ENCODE assay signal across 9 mouse cellular contexts in the genomic region with DNA sequence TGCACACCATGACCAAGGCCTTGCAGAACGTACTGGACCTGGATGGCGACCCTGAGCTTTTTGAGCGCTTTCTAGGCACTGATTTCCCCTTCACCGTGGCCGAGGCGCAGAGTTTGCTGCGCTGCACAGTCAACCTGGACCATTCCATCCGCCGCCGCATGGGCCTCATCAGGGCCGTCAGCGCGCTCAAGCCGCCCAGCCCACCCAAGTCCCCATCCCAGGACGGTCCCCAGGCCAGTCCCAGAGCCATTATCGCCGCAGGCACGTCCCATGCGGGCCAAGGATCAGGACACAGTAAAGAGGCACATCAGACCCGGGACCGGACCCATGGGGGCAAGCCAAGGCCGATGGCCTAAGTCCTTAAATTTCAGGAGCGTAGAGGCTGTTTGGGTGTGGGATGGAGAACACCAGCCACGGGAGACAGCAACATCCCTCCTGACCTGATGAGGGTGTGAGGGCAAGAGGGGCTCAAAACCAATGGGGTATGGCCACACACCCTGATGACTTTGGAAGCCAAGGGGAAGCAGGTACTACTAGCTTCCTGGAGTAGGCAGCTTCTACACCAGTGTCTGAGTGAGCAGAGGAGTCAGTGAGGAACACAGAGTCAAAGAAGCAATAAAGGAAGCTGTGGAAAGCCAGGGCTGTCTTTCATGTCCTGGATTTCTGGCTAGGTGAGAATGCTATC. TPM values are rescaled to one million over a fixed set of nuclear protein-coding genes. Genes with fewer than 3 reads are reported as not detected.
DNase-seq lines count a peak whose midpoint lies in the region; ATAC-seq and TF ChIP-seq lines count a peak whose summit lies in the region.
"Had no signal": no experiment of that assay in that cellular context is flagged by ENCODE, and none has a peak within 500 bp of the region (broad histone marks: within the 10 kb centered on the region; RNA-seq: fewer than 3 reads in every experiment).

No protein-coding gene starts in this region.

- no peak for TF ChIP-seq CTCF in cortical plate, adult 2 months (IDR thresholded peaks at IDR 0.05; ENCODE audit: extremely low read depth, insufficient read depth, low read length)

- ATAC-seq in heart, embryonic 15.5 days (replicated peaks; ENCODE audit: insufficient number of reproducible peaks, insufficient read depth, low FRiP score, low read depth): no peak
- ATAC-seq in hindbrain, embryonic 14.5 days (ENCODE audit: low FRiP score): peak; percentile 39
- ATAC-seq in midbrain, embryonic 12.5 days (ENCODE audit: low FRiP score, low read depth): peak; percentile 39; the same call in 1 of the 2 replicates

- peak overlapping the region; percentile 46; the same call in 1 of the 2 replicates for H3K9ac ChIP-seq in heart, embryonic 15.5 days
- H3K9ac ChIP-seq in hindbrain, embryonic 14.5 days: peak overlapping the region; percentile 50
- H3K9ac ChIP-seq in midbrain, embryonic 12.5 days (replicated peaks): peak overlapping the region; percentile 44; the same call in 1 of the 2 replicates

- H3K27me3 ChIP-seq in heart, embryonic 15.5 days: peaks cover 62% of the 10 kb centered on the region
- H3K27me3 ChIP-seq in hindbrain, embryonic 14.5 days (ENCODE audit: control insufficient read depth, insufficient read depth, low read length): peaks cover 56% of the 10 kb centered on the region
- peaks cover 68% of the 10 kb centered on the region for H3K27me3 ChIP-seq in midbrain, embryonic 12.5 days

- H3K4me1 ChIP-seq in heart, embryonic 15.5 days (replicated peaks): peaks cover 29% of the 10 kb centered on the region
- H3K4me1 ChIP-seq in cortical plate, adult 2 months (ENCODE audit: control insufficient read depth, insufficient read depth, low read length): no peaks in the 10 kb centered on the region
- H3K4me1 ChIP-seq in hindbrain, embryonic 14.5 days (replicated peaks; ENCODE audit: control insufficient read depth, insufficient read depth, low read length): peaks cover 24% of the 10 kb centered on the region
- H3K4me1 ChIP-seq in midbrain, embryonic 12.5 days: peaks cover 27% of the 10 kb centered on the region

- H3K4me2 ChIP-seq in heart, embryonic 15.5 days: peak overlapping the region; percentile 84
- peak overlapping the region; percentile 80 for H3K4me2 ChIP-seq in hindbrain, embryonic 14.5 days (replicated peaks)
- peak overlapping the region; percentile 68 for H3K4me2 ChIP-seq in midbrain, embryonic 12.5 days (replicated peaks)

- H3K4me3 ChIP-seq in heart, embryonic 15.5 days: peak overlapping the region; percentile 51
- H3K4me3 ChIP-seq in cortical plate, adult 2 months (ENCODE audit: insufficient read depth, low read length): peak overlapping the region; percentile 22; the same call in 1 of the 2 replicates
- H3K4me3 ChIP-seq in hindbrain, embryonic 14.5 days (replicated peaks; ENCODE audit: low read length): peak overlapping the region; percentile 39
- peak overlapping the region; percentile 42 for H3K4me3 ChIP-seq in midbrain, embryonic 12.5 days

- no peak overlapping the region for H3K27ac ChIP-seq in heart, embryonic 15.5 days
- no peak overlapping the region for H3K27ac ChIP-seq in cortical plate, adult 2 months (ENCODE audit: insufficient read depth, low read length)
- no peak overlapping the region for H3K27ac ChIP-seq in hindbrain, embryonic 14.5 days
- H3K27ac ChIP-seq in midbrain, embryonic 12.5 days (replicated peaks): no peak overlapping the region
- H3K27ac ChIP-seq: macrophage had no signal

- intact Hi-C loops in heart, postnatal 36 days (cut with DNase I): no loop called here

- TF ChIP-seq POLR2A in cortical plate, adult 2 months (IDR thresholded peaks at IDR 0.05; ENCODE audit: extremely low read depth, insufficient read depth, low read length): no peak

- no peak for DNase-seq in heart, postnatal 36 days
- no peak for DNase-seq in hindbrain, embryonic 14.5 days (ENCODE audit: low spot score)
- no peak for DNase-seq in layer of hippocampus, postnatal 36 days
- no peak for DNase-seq in left cerebral cortex, adult 8-10 months (ENCODE audit: low spot score in 2 of 2)
- DNase-seq in yolk sac, embryonic 10.5 days (ENCODE audit: low spot score): no peak

- H3K9me3 ChIP-seq in heart, embryonic 15.5 days (replicated peaks): no peaks in the 10 kb centered on the region
- no peaks in the 10 kb centered on the region for H3K9me3 ChIP-seq in hindbrain, embryonic 14.5 days (ENCODE audit: control insufficient read depth, low read length)
- H3K9me3 ChIP-seq in midbrain, embryonic 12.5 days: no peaks in the 10 kb centered on the region

- no peaks in the 10 kb centered on the region; the same call in 1 of the 2 replicates for H3K36me3 ChIP-seq in heart, embryonic 15.5 days
- H3K36me3 ChIP-seq in hindbrain, embryonic 14.5 days (replicated peaks; ENCODE audit: control insufficient read depth, insufficient read depth): 0 out of 2 replicates have a peak, but pooled peaks cover 3% of the 10 kb centered on the region
- peaks cover 10% of the 10 kb centered on the region; the same call in 1 of the 2 replicates for H3K36me3 ChIP-seq in midbrain, embryonic 12.5 days

- WGBS in heart, embryonic 15.5 days: 11% methylated on average over 24 of the region's 24 CpGs
- WGBS in hindbrain, embryonic 14.5 days: 14% methylated on average over 24 of the region's 24 CpGs
- WGBS in midbrain, embryonic 12.5 days: 14% methylated on average over 24 of the region's 24 CpGs

RNA-seq across cellular contexts. Expression of gene Nkpd1, which starts 6.9 kb away (rescaled TPM):
- not detected in 2 replicates for polyA plus RNA-seq in heart, embryonic 15.5 days (2015; fragmentation: Nextera tagmentation; extraction: Ambion mirVana)
- not detected for total RNA-seq in heart, postnatal 36 days (2021)
- 0.98 and 1.1 TPM in 2 replicates for polyA plus RNA-seq in cortical plate, adult 2 months (2012; rRNA removed)
- 0.98 and 1.1 TPM in 2 replicates for polyA plus RNA-seq in hindbrain, embryonic 14.5 days (2014; fragmentation: Nextera tagmentation; extraction: Ambion mirVana)
- 0.06 TPM in 1 of 2 replicates, not detected in the other for polyA plus RNA-seq in midbrain, embryonic 12.5 days (2016; fragmentation: Nextera tagmentation; extraction: Ambion mirVana)
- under 1 TPM; 0.37 to 0.48 TPM for total RNA-seq in layer of hippocampus, postnatal 36 days (2021)
- 1 to 10 TPM in 2 of 4 experiments, under 1 TPM in 2; 0.83 to 1.7 (median 1.1) TPM for total RNA-seq in left cerebral cortex, adult 8-10 months (2022)
- polyA plus RNA-seq: macrophage had no signal

RNA-seq across cellular contexts. Expression of gene Trappc6a, which starts 16.4 kb away (rescaled TPM):
- 73.2 and 81.2 TPM in 2 replicates for polyA plus RNA-seq in heart, embryonic 15.5 days (2015; fragmentation: Nextera tagmentation; extraction: Ambion mirVana)
- 10 to 100 TPM; 32.9 to 37.4 TPM for total RNA-seq in heart, postnatal 36 days (2021)
- 22.6 TPM in 2 replicates for polyA plus RNA-seq in cortical plate, adult 2 months (2012; rRNA removed)
- polyA plus RNA-seq in hindbrain, embryonic 14.5 days (2014; fragmentation: Nextera tagmentation; extraction: Ambion mirVana): 34.2 and 38.8 TPM in 2 replicates
- 41.5 and 41.7 TPM in 2 replicates for polyA plus RNA-seq in midbrain, embryonic 12.5 days (2016; fragmentation: Nextera tagmentation; extraction: Ambion mirVana)
- 10 to 100 TPM; 19.8 to 21.5 TPM for total RNA-seq in layer of hippocampus, postnatal 36 days (2021)
- total RNA-seq in left cerebral cortex, adult 8-10 months (2022): 10 to 100 TPM; 19.0 to 25.5 (median 23.5) TPM

RNA-seq across cellular contexts. Expression of gene Bloc1s3, which starts 16.4 kb away (rescaled TPM):
- 1.5 and 1.7 TPM in 2 replicates for polyA plus RNA-seq in heart, embryonic 15.5 days (2015; fragmentation: Nextera tagmentation; extraction: Ambion mirVana)
- total RNA-seq in heart, postnatal 36 days (2021): 1 to 10 TPM; 2.3 to 2.5 TPM
- polyA plus RNA-seq in cortical plate, adult 2 months (2012; rRNA removed): 7.6 and 7.9 TPM in 2 replicates
- 2.6 and 3.6 TPM in 2 replicates for polyA plus RNA-seq in hindbrain, embryonic 14.5 days (2014; fragmentation: Nextera tagmentation; extraction: Ambion mirVana)
- 4.3 and 5.0 TPM in 2 replicates for polyA plus RNA-seq in midbrain, embryonic 12.5 days (2016; fragmentation: Nextera tagmentation; extraction: Ambion mirVana)
- total RNA-seq in layer of hippocampus, postnatal 36 days (2021): 1 to 10 TPM; 6.8 to 6.9 TPM
- total RNA-seq in left cerebral cortex, adult 8-10 months (2022): 1 to 10 TPM; 6.5 to 7.7 (median 7.1) TPM

RNA-seq across cellular contexts. Expression of gene Ppp1r37, which starts 38.3 kb away (rescaled TPM):
- polyA plus RNA-seq in heart, embryonic 15.5 days (2015; fragmentation: Nextera tagmentation; extraction: Ambion mirVana): 15.8 and 24.0 TPM in 2 replicates
- 10 to 100 TPM; 56.0 to 59.3 TPM for total RNA-seq in heart, postnatal 36 days (2021)
- polyA plus RNA-seq in cortical plate, adult 2 months (2012; rRNA removed): 152 and 153 TPM in 2 replicates
- 12.7 and 12.9 TPM in 2 replicates for polyA plus RNA-seq in hindbrain, embryonic 14.5 days (2014; fragmentation: Nextera tagmentation; extraction: Ambion mirVana)
- 37.2 and 38.8 TPM in 2 replicates for polyA plus RNA-seq in midbrain, embryonic 12.5 days (2016; fragmentation: Nextera tagmentation; extraction: Ambion mirVana)
- 100 to 1,000 TPM; 113 to 120 TPM for total RNA-seq in layer of hippocampus, postnatal 36 days (2021)
- total RNA-seq in left cerebral cortex, adult 8-10 months (2022): 100 to 1,000 TPM; 118 to 134 (median 124) TPM

RNA-seq across cellular contexts. Expression of gene Zfp296, which starts 52.5 kb away (rescaled TPM):
- polyA plus RNA-seq in heart, embryonic 15.5 days (2015; fragmentation: Nextera tagmentation; extraction: Ambion mirVana): 0.38 and 0.42 TPM in 2 replicates
- under 1 TPM in 1 of 2 experiments, not detected in 1; 0.50 TPM for total RNA-seq in heart, postnatal 36 days (2021)
- polyA plus RNA-seq in cortical plate, adult 2 months (2012; rRNA removed): 2.9 and 3.3 TPM in 2 replicates
- 0.13 and 0.16 TPM in 2 replicates for polyA plus RNA-seq in hindbrain, embryonic 14.5 days (2014; fragmentation: Nextera tagmentation; extraction: Ambion mirVana)
- polyA plus RNA-seq in midbrain, embryonic 12.5 days (2016; fragmentation: Nextera tagmentation; extraction: Ambion mirVana): 0.14 and 0.27 TPM in 2 replicates
- under 1 TPM; 0.33 to 0.75 TPM for total RNA-seq in layer of hippocampus, postnatal 36 days (2021)
- total RNA-seq in left cerebral cortex, adult 8-10 months (2022): 1 to 10 TPM; 1.6 to 1.9 (median 1.8) TPM
